Mouse (Mus musculus) kidney, adult 8-10 months (tissue): Measurements from ENCODE around the gene Ttc3.

ENCODE experiments used
- DNase-seq, 2 experiments: peaks; one replicate each; pipeline ENCODE4 v3.0.0; 2022

Ttc3 gene

GRCm38 (mm10) chr16:94517606-94518005, 147.2 kb downstream of the Ttc3 start:
- DNase-seq = no peak
